Mouse (Mus musculus) heart, embryonic 15.5 days (tissue): ENCODE measurements around the gene Skap1. TPM values are rescaled to one million over a fixed set of nuclear protein-coding genes. Genes with fewer than 3 reads are reported as not detected.

Experiments used
- ATAC-seq: fragments of 200-750 bp; cut with Nextera tagmentation; replicated peaks from 2 replicates; pipeline ENCODE4 v1.8.0; 2017; ENCODE audit warnings: low read depth, moderate TSS enrichment; ENCODE audit not compliant: insufficient number of reproducible peaks, insufficient read depth, low FRiP score
- H3K27ac ChIP-seq: fragments of 300-500 bp; sonication (generic); 2 replicates; pipeline ENCODE4 v1.5.1; 2015; ENCODE audit warnings: mild to moderate bottlenecking, inconsistent platforms
- H3K27me3 ChIP-seq: fragments of 300-500 bp; sonication (generic); 2 replicates; pipeline ENCODE4 v1.6.1; 2015; ENCODE audit warnings: inconsistent platforms
- H3K36me3 ChIP-seq: fragments of 300-500 bp; sonication (generic); 2 replicates; pipeline ENCODE4 v1.6.1; 2015; ENCODE audit warnings: mild to moderate bottlenecking, inconsistent platforms
- H3K4me1 ChIP-seq: fragments of 300-500 bp; sonication (generic); replicated peaks from 2 replicates; pipeline ENCODE4 v1.6.1; 2015; ENCODE audit warnings: inconsistent platforms
- H3K4me2 ChIP-seq: fragments of 300-500 bp; sonication (generic); 2 replicates; pipeline ENCODE4 v1.6.1; 2015; ENCODE audit warnings: inconsistent platforms, mild to moderate bottlenecking, moderate library complexity
- H3K4me3 ChIP-seq: fragments of 300-500 bp; sonication (generic); 2 replicates; pipeline ENCODE4 v1.5.1; 2015; ENCODE audit warnings: mild to moderate bottlenecking, inconsistent platforms
- H3K9ac ChIP-seq: fragments of 300-500 bp; sonication (generic); 2 replicates; pipeline ENCODE4 v1.6.1; 2015; ENCODE audit warnings: mild to moderate bottlenecking, inconsistent platforms
- H3K9me3 ChIP-seq: fragments of 300-500 bp; sonication (generic); replicated peaks from 2 replicates; pipeline ENCODE4 v1.6.1; 2016; ENCODE audit warnings: inconsistent platforms
- WGBS: fragments of 180-500 bp; shearing (Covaris S2); methylation state at CpG from one replicate; pipeline ENCODE4 v1.1.7; 2015; ENCODE audit warnings: mixed read lengths; 5-methylcytosine and 5-hydroxymethylcytosine counted together
- polyA plus RNA-seq: library from polyadenylated mRNA; unstranded; fragments of >200 nt; fragmentation: Nextera tagmentation; extraction: Ambion mirVana; gene quantifications from 2 replicates; pipeline ENCODE4 v1.2.1, GENCODE M21; 2015

The Skap1 gene
- polyA plus RNA-seq, 1 experiment from 2014 or later: 0.91 TPM

GRCm38 (mm10) chr11:96526137-96526621, 61.8 kb downstream of the Skap1 start:
- H3K9me3 ChIP-seq: no peaks in the 10 kb centered on the region
- no peak overlapping the region for H3K4me3 ChIP-seq
- no peak overlapping the region for H3K4me2 ChIP-seq
- WGBS: 80% methylated on average over 16 of the region's 16 CpGs
- H3K4me1 ChIP-seq: no peaks in the 10 kb centered on the region
- no peaks in the 10 kb centered on the region for H3K36me3 ChIP-seq
- no peak overlapping the region for H3K27ac ChIP-seq
- 0 out of 2 replicates have a peak, but pooled peaks cover 2% of the 10 kb centered on the region for H3K27me3 ChIP-seq
- no peak for ATAC-seq
- H3K9ac ChIP-seq: no peak overlapping the region

- Histone ChIP-seq H3K27ac (no peak overlapping the region), H3K9me3 (no peaks in the 10 kb centered on the region), H3K4me1 (no peaks in the 10 kb centered on the region), H3K27me3 (peaks cover 25% of the 10 kb centered on the region), H3K9ac (no peak overlapping the region), H3K4me2 (no peak overlapping the region), H3K4me3 (no peak overlapping the region), H3K36me3 (no peaks in the 10 kb centered on the region)
- WGBS: 67% methylated on average over 13 of the region's 13 CpGs
- ATAC-seq: no peak
Measured at GRCm38 (mm10) chr11:96531757-96532433, 67.5 kb downstream of the Skap1 start.

- Histone ChIP-seq H3K4me2 (no peak overlapping the region), H3K27ac (no peak overlapping the region), H3K36me3 (no peaks in the 10 kb centered on the region), H3K4me1 (no peaks in the 10 kb centered on the region), H3K9ac (no peak overlapping the region), H3K4me3 (no peak overlapping the region), H3K27me3 (peaks cover 51% of the 10 kb centered on the region), H3K9me3 (no peaks in the 10 kb centered on the region)
- WGBS: 74% methylated on average over 2 of the region's 2 CpGs
- no peak for ATAC-seq
Measured at GRCm38 (mm10) chr11:96534531-96534930, 70.1 kb downstream of the Skap1 start.

- Histone ChIP-seq H3K4me3 (no peak overlapping the region), H3K36me3 (no peaks in the 10 kb centered on the region), H3K4me1 (no peaks in the 10 kb centered on the region), H3K9ac (no peak overlapping the region), H3K27ac (no peak overlapping the region), H3K9me3 (no peaks in the 10 kb centered on the region), H3K27me3 (peaks cover 55% of the 10 kb centered on the region), H3K4me2 (no peak overlapping the region)
- no peak for ATAC-seq
- 19% methylated on average over 5 of the region's 5 CpGs for WGBS
Measured at GRCm38 (mm10) chr11:96536146-96536545, 71.8 kb downstream of the Skap1 start.

- no peaks in the 10 kb centered on the region for H3K9me3 ChIP-seq
- no peak overlapping the region for H3K27ac ChIP-seq
- no peak for ATAC-seq
- 65% methylated on average over 7 of the region's 7 CpGs for WGBS
- H3K4me2 ChIP-seq: no peak overlapping the region
- H3K27me3 ChIP-seq: peaks cover 59% of the 10 kb centered on the region
- no peaks in the 10 kb centered on the region for H3K4me1 ChIP-seq
- H3K4me3 ChIP-seq: no peak overlapping the region
- H3K36me3 ChIP-seq: no peaks in the 10 kb centered on the region
- no peak overlapping the region for H3K9ac ChIP-seq
Measured at GRCm38 (mm10) chr11:96542003-96542402, 77.6 kb downstream of the Skap1 start.

GRCm38 (mm10) chr11:96542561-96542960, 78.2 kb downstream of the Skap1 start:
- 79% methylated on average over 7 of the region's 7 CpGs for WGBS
- Histone ChIP-seq H3K27me3 (peaks cover 57% of the 10 kb centered on the region), H3K9me3 (no peaks in the 10 kb centered on the region), H3K4me1 (no peaks in the 10 kb centered on the region), H3K4me3 (no peak overlapping the region), H3K36me3 (no peaks in the 10 kb centered on the region), H3K27ac (no peak overlapping the region), H3K4me2 (no peak overlapping the region), H3K9ac (no peak overlapping the region)
- no peak for ATAC-seq

- Histone ChIP-seq H3K9ac (no peak overlapping the region), H3K27me3 (peaks cover 44% of the 10 kb centered on the region), H3K4me3 (no peak overlapping the region), H3K4me1 (no peaks in the 10 kb centered on the region), H3K9me3 (no peaks in the 10 kb centered on the region), H3K27ac (no peak overlapping the region), H3K4me2 (no peak overlapping the region), H3K36me3 (no peaks in the 10 kb centered on the region)
- ATAC-seq: no peak
- WGBS: 58% methylated on average over 8 of the region's 8 CpGs
Measured at GRCm38 (mm10) chr11:96546428-96546827, 82.0 kb downstream of the Skap1 start.

GRCm38 (mm10) chr11:96550960-96551703, 86.7 kb downstream of the Skap1 start:
- Histone ChIP-seq H3K27ac (no peak overlapping the region), H3K27me3 (peaks cover 61% of the 10 kb centered on the region), H3K9me3 (no peaks in the 10 kb centered on the region), H3K9ac (no peak overlapping the region), H3K4me1 (no peaks in the 10 kb centered on the region), H3K4me2 (no peak overlapping the region), H3K36me3 (no peaks in the 10 kb centered on the region), H3K4me3 (no peak overlapping the region)
- WGBS: 73% methylated on average over 9 of the region's 9 CpGs
- no peak for ATAC-seq

- H3K27ac ChIP-seq: no peak overlapping the region
- H3K27me3 ChIP-seq: peaks cover 59% of the 10 kb centered on the region
- H3K36me3 ChIP-seq: no peaks in the 10 kb centered on the region
- ATAC-seq: no peak
- no peak overlapping the region for H3K4me3 ChIP-seq
- H3K4me2 ChIP-seq: no peak overlapping the region
- H3K9ac ChIP-seq: no peak overlapping the region
- WGBS: 14% methylated on average over 15 of the region's 15 CpGs
- no peaks in the 10 kb centered on the region for H3K9me3 ChIP-seq
- H3K4me1 ChIP-seq: no peaks in the 10 kb centered on the region
Measured at GRCm38 (mm10) chr11:96553091-96553490, 88.7 kb downstream of the Skap1 start.

- no peak for ATAC-seq
- H3K9me3 ChIP-seq: no peaks in the 10 kb centered on the region
- H3K4me1 ChIP-seq: no peaks in the 10 kb centered on the region
- H3K4me3 ChIP-seq: no peak overlapping the region
- no peaks in the 10 kb centered on the region for H3K36me3 ChIP-seq
- no peak overlapping the region for H3K4me2 ChIP-seq
- no peak overlapping the region for H3K27ac ChIP-seq
- peaks cover 25% of the 10 kb centered on the region for H3K27me3 ChIP-seq
- no peak overlapping the region for H3K9ac ChIP-seq
- WGBS: 62% methylated on average over 5 of the region's 5 CpGs
Measured at GRCm38 (mm10) chr11:96560229-96560628, 95.8 kb downstream of the Skap1 start.

- H3K9ac ChIP-seq: no peak overlapping the region
- 54% methylated on average over 1 of the region's 1 CpGs for WGBS
- no peaks in the 10 kb centered on the region for H3K9me3 ChIP-seq
- no peaks in the 10 kb centered on the region for H3K36me3 ChIP-seq
- no peak overlapping the region for H3K4me3 ChIP-seq
- ATAC-seq: no peak
- no peak overlapping the region for H3K27ac ChIP-seq
- no peak overlapping the region for H3K4me2 ChIP-seq
- peaks cover 7% of the 10 kb centered on the region; the same call in 1 of the 2 replicates for H3K27me3 ChIP-seq
- H3K4me1 ChIP-seq: no peaks in the 10 kb centered on the region
Measured at GRCm38 (mm10) chr11:96564088-96564487, 99.7 kb downstream of the Skap1 start.
